ENCODE assay signal across 11 mouse cellular contexts in the genomic region with DNA sequence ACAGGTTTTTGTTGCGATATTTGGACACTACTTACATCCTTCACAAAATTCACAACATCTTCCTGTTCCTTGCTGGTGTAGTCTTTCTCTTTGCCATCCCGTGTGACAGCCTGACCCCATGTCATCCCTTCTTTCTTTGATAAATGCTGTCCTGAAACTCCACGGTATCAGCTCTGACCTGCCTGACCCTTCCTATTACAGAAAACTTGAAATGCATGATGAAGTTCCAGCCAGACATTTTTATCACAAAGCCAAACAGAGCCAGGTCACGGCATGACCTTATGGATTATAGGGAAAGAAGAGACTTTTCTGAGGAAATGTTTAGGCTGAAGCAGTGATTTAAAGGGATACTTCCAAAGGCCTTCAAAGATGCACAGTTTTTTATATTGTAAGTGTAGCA.
"Had no signal": no experiment of that assay in that cellular context is flagged by ENCODE, and none has a peak within 500 bp of the region (broad histone marks: within the 10 kb centered on the region; RNA-seq: fewer than 3 reads in every experiment).

No protein-coding gene starts in this region.

- H3K9me3 ChIP-seq: limb, embryonic 13.5 days; liver, embryonic 12.5 days; lung, embryonic 15.5 days; midbrain, embryonic 13.5 days had no signal

- H3K27ac ChIP-seq: limb, embryonic 13.5 days; liver, embryonic 12.5 days; lung, embryonic 15.5 days; midbrain, embryonic 13.5 days had no signal

- ATAC-seq: liver, embryonic 12.5 days; midbrain, embryonic 13.5 days had no signal

- H3K27me3 ChIP-seq: limb, embryonic 13.5 days; liver, embryonic 12.5 days; lung, embryonic 15.5 days; midbrain, embryonic 13.5 days had no signal

- H3K4me3 ChIP-seq: limb, embryonic 13.5 days; liver, embryonic 12.5 days; lung, embryonic 15.5 days; midbrain, embryonic 13.5 days had no signal

- H3K9ac ChIP-seq: limb, embryonic 13.5 days; liver, embryonic 12.5 days; lung, embryonic 15.5 days; midbrain, embryonic 13.5 days had no signal

- H3K4me1 ChIP-seq: liver, embryonic 12.5 days; midbrain, embryonic 13.5 days had no signal

- H3K4me2 ChIP-seq: limb, embryonic 13.5 days; liver, embryonic 12.5 days; lung, embryonic 15.5 days; midbrain, embryonic 13.5 days had no signal

- DNase-seq: kidney, adult 11 months; kidney, adult 9 months; kidney, postnatal 10 days; left cerebral cortex, postnatal 4 days; right cerebral cortex, postnatal 14 days; thymus, adult 18-20 months; thymus, postnatal 14 days had no signal

- H3K36me3 ChIP-seq: limb, embryonic 13.5 days; liver, embryonic 12.5 days; lung, embryonic 15.5 days; midbrain, embryonic 13.5 days had no signal
